Mouse (Mus musculus) liver, postnatal 0 days (tissue): ENCODE results near the gene Hexb.

Experiments used
- CTCF ChIP-seq: sonication (generic); IDR thresholded peaks from 2 replicates; pipeline ENCODE4 v1.5.1; 2016; ENCODE audit warnings: antibody characterized with exemption, low read depth
- EP300 ChIP-seq: IDR thresholded peaks from 2 replicates; pipeline ENCODE4 v1.6.1; 2016; ENCODE audit warnings: antibody characterized with exemption, low read depth, mild to moderate bottlenecking

- TF ChIP-seq CTCF (no peak), EP300 (no peak)
Measured at GRCm38 (mm10) chr13:97243962-97244711, 46.0 kb upstream of the Hexb start.
